Mouse (Mus musculus): Measurements from ENCODE around the gene Prlr. TPM values are rescaled to one million over a fixed set of nuclear protein-coding genes. Genes with fewer than 3 reads are reported as not detected.

The Prlr gene
- polyA plus RNA-seq, 1 experiment from 2014 or later = 52.3 TPM

- Histone ChIP-seq H3K4me2 (replicated peaks; ENCODE audit: low read depth) (no peak overlapping the region), H3K9me3 (ENCODE audit: control insufficient read depth) (no peaks in the 10 kb centered on the region), H3K27ac (ENCODE audit: low read depth, low read length) (no peak overlapping the region), H3K27me3 (replicated peaks; ENCODE audit: control insufficient read depth, insufficient read depth, low read length) (no peaks in the 10 kb centered on the region), H3K4me1 (replicated peaks; ENCODE audit: control insufficient read depth, insufficient read depth, low read length) (no peaks in the 10 kb centered on the region), H3K9ac (ENCODE audit: low read depth, low read length) (no peak overlapping the region), H3K36me3 (ENCODE audit: control insufficient read depth, insufficient read depth) (no peaks in the 10 kb centered on the region), H3K4me3 (ENCODE audit: low read depth, low read length) (no peak overlapping the region)
- no peak for ATAC-seq
- WGBS = 83% methylated on average over 7 of the region's 7 CpGs
- no peak for TF ChIP-seq CTCF (IDR thresholded peaks at IDR 0.05; ENCODE audit: low read depth)
Measured at GRCm38 (mm10) chr15:10202504-10203302, 25.7 kb downstream of the Prlr start.

DNA sequence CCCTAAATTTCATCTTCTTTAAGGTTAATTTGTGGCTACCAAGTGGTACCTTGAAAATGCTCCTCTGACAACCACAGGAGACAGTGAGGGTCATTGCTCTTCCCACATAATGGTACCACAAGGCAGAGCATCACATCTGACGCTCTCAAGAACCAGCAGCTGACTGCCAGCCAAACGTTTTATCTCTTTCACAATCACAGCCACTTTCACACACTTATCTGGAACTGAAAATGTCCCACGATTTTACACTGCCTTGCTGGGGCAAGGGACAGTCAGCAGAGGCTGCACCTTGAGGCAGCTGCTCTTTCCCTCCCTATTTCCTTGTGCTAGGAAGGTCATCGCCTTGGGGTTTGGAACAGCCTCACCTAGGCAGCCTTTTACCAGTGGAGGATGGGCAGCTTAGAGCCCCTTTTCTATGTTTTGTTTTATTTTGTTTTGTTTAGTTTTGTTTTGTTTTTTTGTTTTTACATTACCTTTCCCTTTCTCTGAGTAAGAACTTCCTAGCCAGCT is 33.3 kb downstream of the Prlr start:
- no peak for TF ChIP-seq CTCF (IDR thresholded peaks at IDR 0.05; ENCODE audit: low read depth)
- no peak overlapping the region for H3K4me2 ChIP-seq (replicated peaks; ENCODE audit: low read depth)
- no peak overlapping the region for H3K4me3 ChIP-seq (ENCODE audit: low read depth, low read length)
- no peak overlapping the region for H3K27ac ChIP-seq (ENCODE audit: low read depth, low read length)
- ATAC-seq = no peak
- 24% methylated on average over 4 of the region's 4 CpGs for WGBS
- H3K4me1 ChIP-seq (replicated peaks; ENCODE audit: control insufficient read depth, insufficient read depth, low read length) = 0 out of 2 replicates have a peak, but pooled peaks cover 5% of the 10 kb centered on the region
- no peaks in the 10 kb centered on the region for H3K36me3 ChIP-seq (ENCODE audit: control insufficient read depth, insufficient read depth)
- H3K27me3 ChIP-seq (replicated peaks; ENCODE audit: control insufficient read depth, insufficient read depth, low read length) = no peaks in the 10 kb centered on the region
- H3K9ac ChIP-seq (ENCODE audit: low read depth, low read length) = no peak overlapping the region
- H3K9me3 ChIP-seq (ENCODE audit: control insufficient read depth) = no peaks in the 10 kb centered on the region

- no peaks in the 10 kb centered on the region for H3K27me3 ChIP-seq (replicated peaks; ENCODE audit: control insufficient read depth, insufficient read depth, low read length)
- TF ChIP-seq CTCF (IDR thresholded peaks at IDR 0.05; ENCODE audit: low read depth) = no peak
- no peaks in the 10 kb centered on the region for H3K9me3 ChIP-seq (ENCODE audit: control insufficient read depth)
- no peak for ATAC-seq
- H3K4me2 ChIP-seq (replicated peaks; ENCODE audit: low read depth) = no peak overlapping the region
- H3K36me3 ChIP-seq (ENCODE audit: control insufficient read depth, insufficient read depth) = no peaks in the 10 kb centered on the region
- no peak overlapping the region for H3K9ac ChIP-seq (ENCODE audit: low read depth, low read length)
- no peak overlapping the region for H3K4me3 ChIP-seq (ENCODE audit: low read depth, low read length)
- H3K4me1 ChIP-seq (replicated peaks; ENCODE audit: control insufficient read depth, insufficient read depth, low read length) = 0 out of 2 replicates have a peak, but pooled peaks cover 5% of the 10 kb centered on the region
- H3K27ac ChIP-seq (ENCODE audit: low read depth, low read length) = no peak overlapping the region
Measured at GRCm38 (mm10) chr15:10211992-10212391, 35.0 kb downstream of the Prlr start.

GRCm38 (mm10) chr15:10213213-10213612 is 36.2 kb downstream of the Prlr start:
- 54% methylated on average over 6 of the region's 6 CpGs for WGBS

GRCm38 (mm10) chr15:10213710-10214109 is 36.7 kb downstream of the Prlr start:
- ATAC-seq = no peak
- H3K4me1 ChIP-seq (replicated peaks; ENCODE audit: control insufficient read depth, insufficient read depth, low read length) = 0 out of 2 replicates have a peak, but pooled peaks cover 12% of the 10 kb centered on the region
- WGBS = 31% methylated on average over 3 of the region's 3 CpGs
- no peak for TF ChIP-seq CTCF (IDR thresholded peaks at IDR 0.05; ENCODE audit: low read depth)
- no peaks in the 10 kb centered on the region for H3K9me3 ChIP-seq (ENCODE audit: control insufficient read depth)
- no peaks in the 10 kb centered on the region for H3K36me3 ChIP-seq (ENCODE audit: control insufficient read depth, insufficient read depth)
- no peak overlapping the region for H3K9ac ChIP-seq (ENCODE audit: low read depth, low read length)
- no peaks in the 10 kb centered on the region for H3K27me3 ChIP-seq (replicated peaks; ENCODE audit: control insufficient read depth, insufficient read depth, low read length)
- H3K4me3 ChIP-seq (ENCODE audit: low read depth, low read length) = no peak overlapping the region
- no peak overlapping the region for H3K4me2 ChIP-seq (replicated peaks; ENCODE audit: low read depth)
- H3K27ac ChIP-seq (ENCODE audit: low read depth, low read length) = no peak overlapping the region

More at GRCm38 (mm10) chr15:10213213-10213612, 36.2 kb downstream of the Prlr start:
- Histone ChIP-seq H3K4me3 (ENCODE audit: low read depth, low read length) (no peak overlapping the region), H3K27me3 (replicated peaks; ENCODE audit: control insufficient read depth, insufficient read depth, low read length) (no peaks in the 10 kb centered on the region), H3K27ac (ENCODE audit: low read depth, low read length) (no peak overlapping the region), H3K9ac (ENCODE audit: low read depth, low read length) (no peak overlapping the region), H3K4me2 (replicated peaks; ENCODE audit: low read depth) (no peak overlapping the region), H3K9me3 (ENCODE audit: control insufficient read depth) (no peaks in the 10 kb centered on the region), H3K4me1 (replicated peaks; ENCODE audit: control insufficient read depth, insufficient read depth, low read length) (0 out of 2 replicates have a peak, but pooled peaks cover 12% of the 10 kb centered on the region), H3K36me3 (ENCODE audit: control insufficient read depth, insufficient read depth) (no peaks in the 10 kb centered on the region)
- ATAC-seq = no peak
- TF ChIP-seq CTCF (IDR thresholded peaks at IDR 0.05; ENCODE audit: low read depth) = no peak

DNA sequence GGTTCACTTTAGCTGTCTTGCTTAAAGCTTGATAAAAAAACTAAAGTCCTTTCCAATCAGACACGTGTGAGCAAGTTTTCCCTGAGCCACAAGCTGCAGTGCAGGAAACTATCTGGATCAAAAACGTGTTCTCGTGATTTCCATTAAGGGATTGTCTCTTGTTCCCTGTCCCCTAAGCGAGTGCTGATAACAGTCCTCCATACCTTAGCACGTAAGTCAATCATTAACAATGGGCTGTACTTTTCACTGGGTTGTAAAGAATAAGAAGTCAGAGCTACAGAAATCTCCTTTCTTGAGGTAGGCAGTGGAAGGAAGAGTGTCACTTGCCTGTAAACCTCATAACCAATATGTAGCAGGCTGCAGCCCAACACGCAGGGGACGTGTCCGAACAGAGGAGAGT is 38.7 kb downstream of the Prlr start:
- Histone ChIP-seq H3K36me3 (ENCODE audit: control insufficient read depth, insufficient read depth) (no peaks in the 10 kb centered on the region), H3K27me3 (replicated peaks; ENCODE audit: control insufficient read depth, insufficient read depth, low read length) (no peaks in the 10 kb centered on the region), H3K9me3 (ENCODE audit: control insufficient read depth) (no peaks in the 10 kb centered on the region), H3K4me1 (replicated peaks; ENCODE audit: control insufficient read depth, insufficient read depth, low read length) (0 out of 2 replicates have a peak, but pooled peaks cover 11% of the 10 kb centered on the region), H3K27ac (ENCODE audit: low read depth, low read length) (peak overlapping the region; percentile 51), H3K4me3 (ENCODE audit: low read depth, low read length) (peak overlapping the region; percentile 21), H3K4me2 (replicated peaks; ENCODE audit: low read depth) (peak overlapping the region; percentile 53), H3K9ac (ENCODE audit: low read depth, low read length) (no peak overlapping the region)
- peak; percentile 94 for ATAC-seq
- TF ChIP-seq CTCF (IDR thresholded peaks at IDR 0.05; ENCODE audit: low read depth) = no peak
- WGBS = 42% methylated on average over 8 of the region's 8 CpGs

Measured in intestine, postnatal 0 days (tissue).